Mouse (Mus musculus) erythroblast, embryonic 14.5 days (primary cell): ENCODE results near the gene Plcb4.

Experiments used
- GATA1 ChIP-seq: IDR thresholded peaks from 2 replicates; pipeline ENCODE4 v1.6.1; 2012; ENCODE audit warnings: low read length, inconsistent platforms, mixed read lengths
- TAL1 ChIP-seq: IDR thresholded peaks from 3 replicates; pipeline ENCODE4 v1.6.1; 2012; ENCODE audit warnings: low read length, inconsistent platforms, mixed read lengths

GRCm38 (mm10) chr2:135957689-135958088 is 298.9 kb downstream of the Plcb4 start:
- TF ChIP-seq GATA1 (no peak), TAL1 (no peak)
